Mouse (Mus musculus): ENCODE data around the gene Pemt.

Gene Pemt

DNA sequence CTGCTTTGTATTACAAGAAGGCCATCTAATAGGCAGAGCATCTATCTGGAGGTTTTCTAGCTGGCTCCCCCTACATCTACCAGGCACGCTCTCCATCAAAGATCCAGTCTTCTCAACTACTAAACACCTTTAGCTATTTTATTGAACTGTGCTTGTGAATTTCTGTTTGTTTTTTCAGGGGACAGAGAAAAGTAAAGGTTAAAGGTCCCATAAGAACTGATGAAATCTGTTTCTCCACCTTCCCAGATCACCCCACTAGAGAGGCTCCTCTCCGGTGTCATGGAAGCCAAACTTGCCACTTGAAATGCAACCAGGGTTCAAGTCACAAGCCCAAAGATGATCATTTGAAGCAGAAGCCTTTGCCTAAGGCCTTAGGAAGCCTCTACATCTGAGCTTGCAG, 2.6 kb upstream of the Pemt start:
- DNase-seq = no peak

DNA sequence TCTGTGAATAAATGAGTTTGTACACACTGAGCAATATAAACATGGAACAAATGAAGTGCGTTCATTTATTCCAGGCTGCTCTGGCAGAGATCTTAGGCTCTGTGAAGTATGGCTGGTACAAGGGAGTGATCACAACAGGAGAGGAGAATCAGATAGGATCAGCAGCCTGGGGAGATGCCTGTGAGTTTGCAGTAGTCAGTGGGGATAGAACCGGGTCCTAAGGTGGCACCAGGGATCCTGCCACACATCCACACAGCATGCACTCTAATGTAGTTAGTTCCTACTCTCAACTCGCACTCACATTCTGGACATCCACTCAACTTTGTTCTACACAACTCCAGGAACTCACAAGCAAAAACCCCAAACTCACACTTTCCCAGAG, 622 bp downstream of the Pemt start:
- no peak for DNase-seq

DNA sequence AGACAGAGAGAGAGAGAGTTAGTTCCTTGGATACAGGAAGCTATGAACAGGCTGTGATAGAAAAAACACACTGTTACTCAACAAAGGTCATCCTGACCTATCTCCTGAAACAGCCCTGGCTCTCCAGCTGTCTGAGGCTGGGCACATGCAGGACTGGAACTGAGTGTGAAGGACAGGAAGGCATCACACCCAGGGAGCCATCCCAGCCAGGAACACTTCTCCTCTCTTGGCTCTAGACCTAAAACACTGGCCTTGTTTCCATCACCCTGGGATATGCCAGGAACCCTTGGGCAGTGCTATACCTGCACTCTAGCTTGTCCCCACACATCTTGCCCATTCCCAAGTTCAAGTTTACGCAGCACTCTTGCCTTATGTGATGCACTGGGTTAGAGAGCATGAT, 1.5 kb downstream of the Pemt start:
- no peak for DNase-seq

DNA sequence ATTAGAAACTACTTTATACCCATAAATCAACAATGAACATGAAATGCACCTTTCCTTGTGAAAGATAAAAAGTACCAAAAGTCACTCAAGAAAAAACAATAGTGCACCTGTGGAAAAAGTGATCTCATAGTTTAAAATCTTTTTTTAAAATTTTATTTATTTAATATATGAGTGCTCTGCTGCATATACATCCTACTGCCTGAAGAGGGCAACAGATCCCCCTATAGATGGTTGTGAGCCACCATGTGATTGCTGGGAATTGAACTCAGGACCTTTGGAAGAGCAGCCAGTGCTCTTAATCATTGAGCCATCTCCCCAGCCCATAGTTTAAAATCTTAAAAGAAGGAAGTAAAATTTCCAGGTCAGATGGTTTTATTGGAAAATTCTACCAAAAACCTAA, 4.0 kb downstream of the Pemt start:
- no peak for DNase-seq

DNA sequence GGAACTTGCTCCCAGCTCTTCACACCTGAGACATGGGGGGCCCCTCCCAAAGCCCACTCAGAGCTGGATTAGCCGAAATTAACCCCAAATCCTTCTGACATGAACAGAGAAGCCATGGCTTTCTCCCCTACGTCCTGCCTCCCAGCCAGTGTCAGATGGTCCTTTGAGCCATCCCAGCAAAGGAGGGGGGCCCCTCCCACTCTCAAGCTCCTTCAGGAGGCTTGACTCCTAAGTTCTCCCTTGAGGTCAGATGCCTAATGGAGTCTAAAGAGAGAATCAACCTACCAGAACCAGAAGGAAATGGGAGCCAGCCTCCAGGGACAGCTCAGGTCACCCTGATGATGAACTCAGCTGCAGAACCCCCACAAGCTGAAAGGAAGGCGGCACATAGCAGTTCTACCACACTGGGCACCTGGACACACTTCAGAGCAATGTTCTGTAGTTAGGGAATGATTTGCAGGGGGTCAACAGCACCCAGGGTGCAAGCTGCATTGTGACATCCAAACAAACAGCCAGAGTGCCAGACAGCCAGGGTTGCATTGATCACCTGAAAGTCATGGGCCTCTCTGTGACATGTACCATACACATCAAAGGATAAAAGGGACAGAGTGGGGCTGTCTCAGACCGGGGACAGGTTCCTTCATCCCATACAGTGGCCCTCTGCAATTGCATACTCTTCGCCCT, 9.6 kb downstream of the Pemt start:
- DNase-seq = no peak

DNA sequence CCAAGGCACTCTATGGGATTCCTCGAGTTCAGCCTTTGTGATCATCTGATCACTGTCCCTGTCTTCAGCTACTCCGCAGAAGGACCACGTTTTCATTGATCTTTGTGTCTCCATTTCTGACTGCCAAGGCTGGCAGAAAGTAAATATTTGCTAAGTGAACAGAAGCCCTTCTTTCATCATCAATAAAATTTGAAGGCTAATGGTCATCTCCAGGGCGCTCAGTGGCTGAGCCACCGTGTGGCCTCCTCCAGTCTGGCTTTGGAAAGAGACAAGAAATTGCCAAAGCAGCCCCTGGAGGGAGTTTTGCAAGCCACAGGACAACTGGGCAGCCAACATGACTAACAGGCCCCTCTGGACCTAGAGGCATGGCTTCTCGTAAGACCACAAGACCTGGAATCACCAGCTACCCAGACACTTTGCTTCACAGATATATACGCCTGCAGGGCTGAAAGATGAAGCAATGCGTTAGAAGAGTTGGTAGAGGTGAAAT, 11.3 kb downstream of the Pemt start:
- no peak for DNase-seq

DNA sequence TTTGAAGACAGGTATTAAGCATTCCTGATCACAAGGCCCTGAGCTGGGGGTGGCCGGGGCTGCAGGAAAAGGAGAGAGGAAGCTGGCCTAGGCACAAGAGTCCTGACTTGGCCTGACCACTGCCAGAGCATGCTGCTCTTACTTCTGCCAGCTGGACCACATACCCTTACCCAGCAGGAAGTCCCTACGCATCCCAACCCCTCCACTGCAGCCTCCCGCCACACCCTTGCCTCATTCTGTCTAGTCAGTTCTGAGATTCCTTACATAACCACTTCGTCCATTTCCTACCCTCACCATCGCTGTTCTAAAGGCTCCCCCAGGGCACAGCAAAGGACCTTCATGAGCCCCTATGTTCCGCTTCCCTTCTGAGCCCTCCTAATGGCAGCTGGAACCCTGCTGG, 12.0 kb downstream of the Pemt start:
- no peak for DNase-seq

DNA sequence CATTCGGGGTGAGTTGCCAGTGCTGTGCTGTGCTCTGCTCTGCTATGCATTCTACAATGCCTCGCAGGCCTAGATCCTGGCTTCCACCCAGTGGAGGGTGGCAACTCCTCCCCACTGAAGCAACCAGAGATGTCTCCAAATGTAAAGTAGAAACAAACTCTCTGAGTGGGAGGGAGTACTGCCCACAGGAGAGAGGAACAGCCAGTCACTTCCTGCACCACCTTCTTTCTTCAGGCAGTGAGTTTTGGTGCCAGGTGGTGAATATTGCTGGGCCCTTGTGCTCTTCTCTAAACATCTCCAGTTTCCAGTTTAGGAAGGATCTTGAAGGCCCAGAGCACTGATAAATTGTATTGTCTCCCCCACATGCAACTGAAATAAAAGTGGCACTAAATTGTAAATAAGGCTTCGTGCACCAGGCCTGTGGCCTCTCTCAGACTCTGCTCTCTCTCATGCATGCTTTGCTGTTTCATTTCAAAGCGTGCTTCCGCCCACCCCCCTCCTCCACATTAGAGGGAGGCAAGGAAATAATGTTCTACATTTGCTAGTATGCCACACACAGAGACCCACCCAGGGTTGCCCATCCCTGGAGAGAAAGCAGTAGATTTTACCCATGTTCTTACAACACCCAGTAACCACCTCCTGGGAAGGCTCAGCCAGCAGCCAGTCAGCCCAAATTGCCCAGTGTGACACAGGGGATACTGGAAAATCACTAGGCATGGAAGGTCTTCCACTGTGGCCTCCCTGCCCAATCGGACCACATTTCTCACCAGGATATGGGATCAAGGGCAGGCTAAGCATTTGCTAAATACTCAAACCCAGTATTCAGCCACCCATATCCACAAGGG, 13.5 kb downstream of the Pemt start:
- no peak for DNase-seq

DNA sequence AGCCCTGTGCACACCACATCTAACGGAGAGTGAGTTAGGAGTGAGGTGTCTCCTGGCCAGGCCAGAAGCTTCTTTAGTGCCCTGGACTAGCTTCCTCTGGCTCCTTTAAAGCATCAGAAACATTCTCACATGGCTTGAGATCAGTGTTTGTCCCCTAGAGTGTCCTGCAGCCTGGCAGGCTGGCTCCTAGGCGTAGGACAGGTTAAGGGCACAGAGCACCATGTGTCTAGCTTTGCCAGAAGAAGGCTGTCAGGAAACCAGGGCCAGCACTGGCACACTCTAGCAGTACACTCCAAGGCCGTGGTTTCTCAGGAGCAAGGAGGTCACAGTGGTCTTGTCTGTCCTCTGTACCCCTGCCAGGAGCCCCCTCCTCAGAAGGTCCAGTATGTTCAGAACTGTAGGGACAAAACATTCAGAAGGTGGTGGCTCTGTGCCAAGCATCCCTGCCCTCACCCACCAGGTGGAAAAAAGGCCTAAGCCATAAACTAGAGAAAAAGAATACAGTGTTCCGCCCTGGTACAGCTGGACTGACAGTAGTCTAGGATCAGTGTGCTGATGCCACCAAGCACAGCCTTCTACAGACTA, 15.4 kb downstream of the Pemt start:
- no peak for DNase-seq

DNA sequence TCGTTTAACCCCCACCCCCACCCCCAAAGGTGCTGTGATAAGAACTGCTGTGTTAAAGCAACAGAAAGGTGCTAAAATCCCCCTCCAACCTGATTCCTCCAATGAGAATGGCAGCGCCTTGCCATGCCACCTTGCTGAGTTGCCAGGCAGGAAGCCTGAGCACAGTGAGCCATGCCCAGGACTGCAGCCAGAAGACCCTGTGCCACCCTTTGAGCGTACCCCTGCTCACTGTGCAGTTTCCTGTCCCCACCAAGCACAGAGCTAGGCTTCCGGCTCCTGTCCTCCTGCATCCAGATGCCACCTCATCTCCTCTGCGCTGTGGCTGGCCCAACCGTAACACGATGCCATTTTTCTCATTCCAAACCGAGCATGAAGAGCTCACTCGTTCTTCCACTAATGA, 16.3 kb downstream of the Pemt start:
- DNase-seq = no peak

DNA sequence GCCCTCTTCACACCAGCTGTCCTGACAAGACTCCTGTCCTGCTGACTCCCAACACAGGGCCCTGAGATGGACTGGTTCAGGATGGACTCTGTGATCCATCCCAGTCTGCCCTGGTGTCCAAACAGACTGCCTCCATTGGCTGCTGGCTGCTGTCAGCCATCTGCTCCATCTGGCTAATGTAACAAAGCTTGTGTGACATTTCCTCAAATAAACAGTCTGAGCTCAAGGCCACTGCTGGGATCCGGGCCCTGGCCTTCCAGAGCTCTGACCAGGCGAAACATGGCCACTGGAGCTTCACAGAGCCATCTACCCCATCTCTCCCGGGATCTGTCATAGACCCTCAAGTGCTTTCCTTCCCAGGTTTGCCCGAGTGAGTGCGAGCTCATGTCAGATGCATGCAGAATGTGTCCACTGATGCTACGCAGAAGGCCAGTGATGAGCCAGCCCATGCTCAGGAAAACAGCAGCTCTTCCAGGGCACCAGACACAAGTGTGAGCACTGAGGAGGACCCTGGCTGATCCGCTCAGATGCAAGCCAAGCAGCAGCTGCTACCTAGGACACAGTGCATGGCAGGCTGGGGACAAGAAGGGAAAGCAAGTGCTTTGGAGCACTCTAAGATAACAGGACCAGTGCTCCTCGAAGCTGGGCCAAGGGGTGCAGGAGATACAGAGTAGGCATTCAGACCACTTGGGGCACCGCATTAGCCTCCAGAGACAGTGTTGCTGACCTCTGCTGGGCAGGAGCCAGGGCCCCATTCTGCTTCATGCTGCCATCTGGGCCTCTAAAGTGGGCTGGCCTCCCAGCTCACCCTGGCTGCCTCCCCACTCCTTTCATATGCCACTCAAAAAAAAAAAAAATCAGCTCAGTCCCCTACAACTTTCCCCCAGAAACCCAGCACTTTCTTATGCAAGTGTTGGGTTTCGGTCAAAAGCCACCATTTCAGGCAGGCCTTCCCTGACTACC, 18.1 kb downstream of the Pemt start:
- no peak for DNase-seq

DNA sequence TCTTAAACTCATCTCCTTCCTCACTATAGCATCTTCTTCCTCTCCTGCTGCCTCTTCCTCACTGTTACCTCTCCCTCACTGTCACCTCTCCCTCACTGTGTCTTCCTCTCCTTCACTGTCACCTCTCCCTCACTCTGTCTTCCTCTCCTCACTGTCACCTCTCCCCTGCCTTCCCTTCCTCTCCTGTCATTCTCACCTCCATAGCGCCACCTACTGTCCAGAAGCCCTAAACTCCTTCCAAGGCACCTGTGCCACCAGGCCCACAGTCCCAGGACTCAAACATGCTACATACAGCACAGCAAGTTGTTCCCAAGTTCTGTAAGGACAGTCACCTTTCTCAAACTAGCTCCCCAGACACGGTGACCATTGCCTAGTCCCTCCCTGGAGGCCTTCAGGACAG, 19.0 kb downstream of the Pemt start:
- peak; percentile 82 for DNase-seq

DNA sequence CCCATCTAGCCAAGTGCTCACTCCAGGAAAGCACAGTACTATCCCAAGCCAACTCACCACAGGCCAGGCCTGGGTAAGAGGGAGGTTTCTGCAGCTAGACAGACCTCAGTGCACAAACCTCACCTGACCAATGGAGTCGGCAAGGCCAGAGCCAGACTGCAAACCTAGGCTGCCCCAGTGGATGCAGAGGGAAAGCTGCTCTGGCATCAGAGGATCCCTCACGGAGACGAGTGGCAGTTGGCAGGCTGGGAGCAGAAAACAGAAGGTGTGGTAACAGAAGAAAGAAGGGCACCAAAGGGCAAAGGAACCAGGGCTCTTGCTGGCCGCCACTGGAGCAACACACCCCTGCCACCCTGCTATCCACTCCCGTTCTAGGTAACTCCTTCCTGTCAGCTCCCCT, 20.1 kb downstream of the Pemt start:
- no peak for DNase-seq

DNA sequence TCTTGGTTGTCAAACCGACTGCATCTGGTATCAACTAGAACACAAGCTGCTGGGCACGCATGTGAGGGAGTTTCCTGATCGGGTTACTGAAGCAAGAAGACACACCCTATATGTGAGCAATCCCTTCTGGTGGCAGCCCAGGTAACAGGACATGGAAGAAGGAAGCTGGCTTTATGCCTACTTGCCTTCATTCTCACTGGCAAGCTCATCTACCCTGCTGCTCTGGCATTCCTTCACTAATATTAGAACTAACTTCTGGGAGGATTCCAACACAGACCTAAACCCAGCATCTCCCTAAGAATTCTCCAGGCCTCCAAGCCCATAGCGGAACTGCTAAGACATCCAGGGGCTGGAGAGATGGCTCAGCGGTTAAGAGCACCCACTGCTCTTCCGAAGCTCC, 25.1 kb downstream of the Pemt start:
- no peak for DNase-seq

DNA sequence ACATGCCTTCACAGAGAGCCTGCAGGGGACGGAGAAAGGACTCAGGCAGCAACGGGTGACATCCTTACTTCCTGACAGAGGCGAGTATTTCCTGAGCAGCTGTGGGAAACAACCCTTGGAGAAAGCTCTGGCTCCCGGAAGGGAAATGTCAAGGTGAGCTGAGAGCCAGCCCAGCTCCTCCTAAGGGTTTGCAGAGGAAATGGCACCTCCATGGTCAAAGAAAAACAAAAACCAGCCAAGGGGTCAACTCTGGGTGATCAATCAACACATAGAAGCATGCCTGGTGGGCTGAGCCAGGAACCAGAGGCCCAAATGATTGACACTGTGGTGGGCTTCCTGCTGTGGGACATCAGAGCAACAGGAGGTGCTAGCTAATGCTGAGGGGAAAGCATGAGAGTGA, 29.6 kb downstream of the Pemt start:
- DNase-seq = no peak

DNA sequence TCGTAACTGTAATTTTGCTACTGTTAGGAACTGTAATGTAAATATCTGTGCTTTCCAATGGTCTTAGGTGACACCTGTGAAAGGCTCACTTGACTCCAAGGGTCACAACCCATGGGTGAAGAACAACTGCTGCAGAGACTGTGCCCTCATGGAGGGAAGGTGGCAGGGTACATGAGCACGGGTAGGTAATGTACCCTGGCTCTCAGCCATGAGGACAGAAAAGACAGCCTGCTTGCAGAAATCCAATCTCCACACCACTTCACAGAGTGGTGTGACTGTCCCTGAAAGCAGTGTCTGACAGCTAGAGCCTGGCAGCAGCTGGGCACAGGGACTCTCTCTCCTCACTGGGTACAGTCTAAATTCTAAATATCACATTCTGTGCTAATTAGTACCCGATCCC, 34.8 kb downstream of the Pemt start:
- DNase-seq = no peak

DNA sequence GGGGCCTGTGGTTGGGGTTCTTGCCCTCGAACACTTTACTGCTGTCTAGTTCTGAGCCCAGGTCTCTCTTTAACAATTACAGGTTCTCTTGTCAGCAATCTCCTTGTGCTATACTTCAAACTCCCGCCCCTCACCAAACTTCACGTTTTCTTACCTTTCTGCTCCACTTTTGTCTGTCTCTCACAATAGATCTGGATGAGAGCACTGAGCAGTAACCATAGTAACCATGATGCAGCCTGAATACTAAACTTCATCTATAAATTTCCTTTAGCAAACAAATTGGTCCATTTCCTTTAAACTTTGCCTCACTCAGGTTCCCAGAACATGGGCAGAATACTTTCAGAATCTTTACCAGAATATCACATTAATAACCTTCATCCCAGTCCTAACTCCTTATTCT, 36.8 kb downstream of the Pemt start:
- DNase-seq = no peak

DNA sequence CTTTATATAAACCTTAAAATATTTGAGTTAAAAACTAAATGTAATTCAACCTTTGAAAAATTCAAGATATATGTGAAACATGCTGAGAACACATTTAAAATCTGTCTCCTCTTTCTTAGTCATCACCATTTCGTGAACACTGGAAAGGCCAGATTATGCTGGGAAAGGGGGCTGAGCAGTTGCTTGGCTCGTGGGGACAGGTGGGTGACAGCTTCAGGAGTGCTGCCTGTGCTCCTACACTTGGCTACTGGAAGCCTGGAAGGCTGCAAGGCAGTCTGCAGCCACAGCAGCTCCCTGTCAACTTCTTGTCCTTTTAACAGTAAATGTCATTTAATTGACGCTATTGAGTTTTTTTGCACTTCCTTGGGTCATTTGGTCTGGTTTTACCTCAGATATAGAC, 40.4 kb downstream of the Pemt start:
- DNase-seq = no peak

DNA sequence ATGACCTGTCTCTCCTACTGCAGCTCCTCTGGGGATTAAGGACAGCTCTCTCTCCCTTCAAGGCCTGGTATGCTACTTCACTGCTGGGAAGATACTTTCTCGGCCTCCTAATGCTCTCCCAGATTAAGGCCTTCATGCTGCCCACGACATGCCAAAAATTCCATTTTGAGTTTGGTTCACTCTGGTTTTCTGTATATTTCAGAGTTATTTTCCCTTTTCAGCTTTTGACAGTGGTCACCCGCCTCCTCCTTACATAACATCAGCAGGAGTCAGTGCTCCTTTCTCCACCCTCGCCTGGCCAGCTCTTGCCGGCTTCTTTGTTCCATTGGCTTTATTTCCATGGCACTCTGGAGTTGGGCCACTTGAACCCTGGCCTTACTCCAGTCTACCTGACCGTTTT, 41.6 kb downstream of the Pemt start:
- DNase-seq = no peak

DNA sequence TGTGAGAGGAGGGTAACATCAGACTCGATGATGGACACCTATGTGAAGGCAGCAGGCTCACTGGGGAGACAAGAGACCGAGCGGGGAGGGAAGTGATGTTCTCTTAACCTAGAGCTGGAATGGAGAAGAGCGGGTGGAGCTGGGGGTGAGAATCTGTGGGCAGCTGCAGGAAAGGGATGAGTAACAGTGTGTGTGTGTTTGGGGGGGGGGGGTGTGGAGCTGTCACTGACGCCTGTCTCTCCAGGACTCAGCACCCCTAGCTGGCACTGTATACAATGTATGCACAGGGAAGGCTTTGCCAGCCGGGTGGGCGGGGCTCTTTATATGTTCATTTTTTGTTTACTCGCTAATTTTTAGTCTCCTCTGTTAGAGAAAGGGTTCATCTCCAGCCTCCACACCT, 42.5 kb downstream of the Pemt start:
- no peak for DNase-seq

DNA sequence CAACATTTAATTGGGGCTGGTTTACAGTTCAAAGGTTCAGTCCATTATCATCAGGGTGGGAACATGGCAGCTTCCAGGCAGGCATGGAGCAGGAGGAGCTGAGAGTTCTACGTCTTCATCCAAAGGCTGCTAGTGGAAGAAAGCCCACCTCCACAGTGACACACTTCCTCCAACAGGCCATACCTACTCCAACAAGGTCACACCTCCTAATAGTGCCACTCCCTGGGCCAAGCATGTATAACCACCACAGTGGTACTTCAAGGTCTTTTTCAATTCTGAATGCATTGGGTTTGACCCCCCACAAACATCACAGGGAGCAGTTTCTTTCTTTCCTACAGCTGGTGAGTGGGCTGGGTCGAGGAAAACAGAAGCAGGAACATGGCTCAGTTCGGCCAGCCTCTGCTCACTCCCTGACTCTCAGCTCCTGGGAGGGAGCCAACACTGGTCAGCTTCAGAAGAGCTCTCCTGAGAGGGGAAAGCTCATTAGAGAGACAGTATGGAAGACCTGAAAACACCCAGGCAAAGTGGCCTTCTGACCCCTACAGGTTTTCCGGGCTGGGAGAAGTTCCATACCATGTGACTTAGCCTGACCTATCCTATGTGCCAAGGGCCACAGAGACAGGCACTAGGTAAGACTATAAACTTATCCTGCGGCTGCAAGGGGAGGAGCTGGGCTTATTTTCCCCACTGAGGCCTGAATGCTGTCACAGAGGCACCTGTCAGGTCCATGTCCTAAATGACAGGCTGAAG, 44.9 kb downstream of the Pemt start:
- DNase-seq = no peak

DNA sequence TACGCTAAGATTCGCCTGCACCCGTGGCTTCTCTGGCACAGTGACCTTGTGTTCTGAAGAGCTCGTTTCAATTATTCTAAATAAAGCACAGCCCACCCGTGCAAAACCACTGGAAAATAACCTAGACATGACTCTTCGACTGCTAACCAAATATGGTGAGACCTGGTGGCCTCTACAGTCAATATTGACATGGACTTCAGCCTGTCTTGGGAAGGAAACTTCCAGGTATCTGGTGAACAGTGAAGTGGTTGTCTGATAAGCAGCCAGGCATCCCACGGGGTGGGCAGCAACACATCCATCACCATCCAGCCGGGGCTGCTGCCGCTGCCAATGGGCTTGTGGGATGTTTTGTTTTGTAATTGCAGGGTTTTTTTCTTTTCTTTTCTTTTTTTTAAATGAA, 52.0 kb downstream of the Pemt start:
- DNase-seq = no peak

Data from liver (tissue).